Mouse (Mus musculus): ENCODE data around the gene Fam136a. TPM values are rescaled to one million over a fixed set of nuclear protein-coding genes. Genes with fewer than 3 reads are reported as not detected.

The Fam136a gene
- polyA plus RNA-seq, 1 experiment from 2014 or later, result 69.8 TPM

DNA sequence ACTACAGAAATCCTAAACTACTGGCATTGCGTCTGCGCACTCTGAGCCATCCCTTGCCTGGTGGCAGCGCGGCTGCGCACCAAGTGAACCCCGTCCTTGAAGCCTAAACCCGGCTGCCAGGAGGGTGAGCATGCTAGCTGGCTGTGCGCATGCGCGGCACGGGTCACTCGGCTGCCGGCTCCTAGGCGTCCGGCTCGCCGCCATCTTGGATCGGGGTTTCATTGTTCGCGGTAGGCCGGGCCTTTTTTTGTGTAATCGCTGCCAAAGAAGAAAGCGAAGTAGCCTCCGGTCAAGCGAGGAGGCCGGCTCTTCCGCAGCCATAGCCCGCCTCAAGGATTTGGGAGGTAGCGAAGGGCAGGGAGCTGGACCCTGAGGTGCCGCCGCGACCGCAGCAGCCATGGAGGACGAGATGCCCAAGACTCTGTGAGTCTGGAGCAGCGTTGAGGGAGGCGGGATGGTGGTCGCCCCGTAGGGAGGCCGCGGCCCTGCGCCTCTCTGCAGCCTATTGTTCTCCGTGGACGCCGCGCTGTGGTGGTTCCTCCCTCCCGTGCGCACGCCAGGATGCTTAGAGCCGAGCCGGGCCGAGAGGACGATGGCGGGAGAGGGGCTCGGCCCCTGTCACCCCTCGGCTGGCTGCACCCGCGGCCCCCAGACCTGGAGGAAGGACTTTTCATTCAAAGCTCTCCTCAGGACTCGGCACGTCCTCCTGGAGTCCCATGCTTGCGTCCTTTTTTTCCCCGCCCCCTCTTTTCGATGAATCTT lies 38.8 kb downstream of the Fam136a start, which contains the start of gene Tia1:
Tia1 (plus strand) TSS at position 120 of the 762 bp plus-strand sequence.
- Histone ChIP-seq H3K4me3 (ENCODE audit: low read depth, low read length) (peak within 1 kb of the TSS; percentile 81), H3K27ac (ENCODE audit: low read depth) (peak within 1 kb of the TSS; percentile 97), H3K27me3 (ENCODE audit: insufficient read depth, low read length) (no peaks in the 10 kb centered on the region), H3K9ac (replicated peaks) (peak within 1 kb of the TSS; percentile 89), H3K9me3 (ENCODE audit: low read length) (no peaks in the 10 kb centered on the region), H3K4me1 (ENCODE audit: insufficient read depth) (peaks cover 13% of the 10 kb centered on the region), H3K36me3 (replicated peaks; ENCODE audit: insufficient read depth, low read length) (no peaks in the 10 kb centered on the region), H3K4me2 (ENCODE audit: low read depth, low read length) (peak within 1 kb of the TSS; percentile 70)
- ATAC-seq (peak; percentile 97), DNase-seq (peak; percentile 96)
- TF ChIP-seq EP300 (IDR thresholded peaks at IDR 0.05; ENCODE audit: low read depth), result no peak
- no peak for TF ChIP-seq CTCF (IDR thresholded peaks at IDR 0.05; ENCODE audit: low read depth)
- under 1% methylated on average over 62 of the region's 62 CpGs for WGBS (ENCODE audit: insufficient replicate concordance)

DNA sequence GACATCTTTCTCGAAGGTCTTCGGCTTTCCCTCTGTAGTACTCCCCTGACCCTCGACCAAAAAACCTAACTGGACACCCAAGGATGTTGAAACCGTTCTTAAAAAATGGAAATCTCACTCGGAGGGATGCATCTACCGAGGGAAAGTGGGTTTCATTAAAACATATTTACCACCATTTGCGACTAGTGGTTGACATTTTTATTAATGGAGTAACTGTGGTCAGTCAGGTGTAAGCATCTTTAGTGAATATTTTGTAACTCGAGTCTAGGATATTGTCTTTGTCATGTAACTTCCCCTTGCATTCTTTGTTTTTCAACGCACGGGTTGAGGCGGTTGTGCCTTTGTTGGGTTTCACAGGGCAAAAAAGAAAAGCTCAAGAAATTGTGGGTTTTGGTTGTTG lies 39.5 kb downstream of the Fam136a start:
- Histone ChIP-seq H3K4me1 (ENCODE audit: insufficient read depth) (peaks cover 8% of the 10 kb centered on the region; the same call in 1 of the 2 replicates), H3K4me3 (ENCODE audit: low read depth, low read length) (peak overlapping the region; percentile 81), H3K36me3 (replicated peaks; ENCODE audit: insufficient read depth, low read length) (no peaks in the 10 kb centered on the region), H3K9ac (replicated peaks) (peak overlapping the region; percentile 89), H3K27me3 (ENCODE audit: insufficient read depth, low read length) (no peaks in the 10 kb centered on the region), H3K4me2 (ENCODE audit: low read depth, low read length) (peak overlapping the region; percentile 70), H3K9me3 (ENCODE audit: low read length) (no peaks in the 10 kb centered on the region), H3K27ac (ENCODE audit: low read depth) (peak overlapping the region; percentile 97)
- ATAC-seq (no peak), DNase-seq (no peak)
- 1% methylated on average over 11 of the region's 11 CpGs for WGBS (ENCODE audit: insufficient replicate concordance)
- TF ChIP-seq CTCF (IDR thresholded peaks at IDR 0.05; ENCODE audit: low read depth) (no peak), EP300 (IDR thresholded peaks at IDR 0.05; ENCODE audit: low read depth) (no peak)

DNA sequence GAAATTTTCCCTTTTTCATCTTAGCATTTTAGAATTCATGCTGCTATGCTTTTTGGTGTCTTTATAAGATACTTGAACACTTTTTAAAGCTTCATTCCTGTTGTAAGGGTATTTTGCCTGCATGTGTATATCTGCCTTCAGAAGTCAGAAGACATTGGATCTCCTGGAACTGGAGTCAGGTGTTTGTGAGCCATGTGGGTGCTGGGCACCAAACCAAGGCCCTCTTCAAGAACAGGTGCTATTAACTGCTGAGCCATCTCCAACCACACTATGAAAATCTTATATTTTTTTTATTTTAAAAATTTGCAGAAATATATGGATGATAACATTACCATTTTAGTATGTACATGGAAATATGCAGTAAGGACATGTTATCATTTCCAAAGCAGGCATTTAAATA lies 40.9 kb downstream of the Fam136a start:
- H3K9ac ChIP-seq (replicated peaks), result no peak overlapping the region
- DNase-seq (no peak), ATAC-seq (no peak)
- H3K27ac ChIP-seq (ENCODE audit: low read depth), result no peak overlapping the region
- no peak overlapping the region for H3K4me2 ChIP-seq (ENCODE audit: low read depth, low read length)
- TF ChIP-seq CTCF (IDR thresholded peaks at IDR 0.05; ENCODE audit: low read depth), result no peak
- no peak for TF ChIP-seq EP300 (IDR thresholded peaks at IDR 0.05; ENCODE audit: low read depth)
- H3K4me3 ChIP-seq (ENCODE audit: low read depth, low read length), result no peak overlapping the region
- no peaks in the 10 kb centered on the region for H3K36me3 ChIP-seq (replicated peaks; ENCODE audit: insufficient read depth, low read length)
- H3K4me1 ChIP-seq (ENCODE audit: insufficient read depth), result peaks cover 4% of the 10 kb centered on the region; the same call in 1 of the 2 replicates
- H3K27me3 ChIP-seq (ENCODE audit: insufficient read depth, low read length), result no peaks in the 10 kb centered on the region
- H3K9me3 ChIP-seq (ENCODE audit: low read length), result no peaks in the 10 kb centered on the region

DNA sequence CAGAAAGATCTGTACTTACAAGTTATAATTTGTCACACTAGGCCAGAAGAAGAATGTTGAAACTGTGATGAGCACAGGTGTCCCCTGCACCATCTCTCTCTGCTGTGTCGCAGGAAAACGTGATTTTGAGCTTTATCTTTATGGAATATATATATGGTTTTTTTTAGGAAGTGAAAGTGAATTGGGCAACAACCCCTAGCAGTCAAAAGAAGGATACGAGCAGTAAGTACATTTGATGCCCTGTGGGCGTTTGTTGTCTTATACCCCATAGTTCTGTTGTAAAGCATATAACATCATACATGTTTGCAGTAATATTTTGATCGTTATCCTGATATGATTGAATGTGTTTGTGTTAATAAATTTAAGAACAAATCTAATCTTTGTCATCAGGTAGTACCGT lies 53.3 kb downstream of the Fam136a start:
- H3K4me1 ChIP-seq (ENCODE audit: insufficient read depth), result no peaks in the 10 kb centered on the region
- H3K4me3 ChIP-seq (ENCODE audit: low read depth, low read length), result no peak overlapping the region
- H3K36me3 ChIP-seq (replicated peaks; ENCODE audit: insufficient read depth, low read length), result peaks cover 53% of the 10 kb centered on the region
- H3K27ac ChIP-seq (ENCODE audit: low read depth), result no peak overlapping the region
- H3K27me3 ChIP-seq (ENCODE audit: insufficient read depth, low read length), result no peaks in the 10 kb centered on the region
- H3K9me3 ChIP-seq (ENCODE audit: low read length), result no peaks in the 10 kb centered on the region
- no peak overlapping the region for H3K4me2 ChIP-seq (ENCODE audit: low read depth, low read length)
- no peak for TF ChIP-seq CTCF (IDR thresholded peaks at IDR 0.05; ENCODE audit: low read depth)
- TF ChIP-seq EP300 (IDR thresholded peaks at IDR 0.05; ENCODE audit: low read depth), result no peak
- no peak overlapping the region for H3K9ac ChIP-seq (replicated peaks)
- DNase-seq (no peak), ATAC-seq (no peak)
- WGBS (ENCODE audit: insufficient replicate concordance), result 73% methylated on average over 6 of the region's 6 CpGs

- Histone ChIP-seq H3K27ac (ENCODE audit: low read depth) (no peak overlapping the region), H3K4me1 (ENCODE audit: insufficient read depth) (no peaks in the 10 kb centered on the region), H3K4me3 (ENCODE audit: low read depth, low read length) (no peak overlapping the region), H3K27me3 (ENCODE audit: insufficient read depth, low read length) (no peaks in the 10 kb centered on the region), H3K9ac (replicated peaks) (no peak overlapping the region), H3K4me2 (ENCODE audit: low read depth, low read length) (no peak overlapping the region), H3K9me3 (ENCODE audit: low read length) (no peaks in the 10 kb centered on the region), H3K36me3 (replicated peaks; ENCODE audit: insufficient read depth, low read length) (peaks cover 55% of the 10 kb centered on the region)
- no peak for DNase-seq
- no peak for ATAC-seq
- WGBS (ENCODE audit: insufficient replicate concordance), result 82% methylated on average over 3 of the region's 3 CpGs
- TF ChIP-seq EP300 (IDR thresholded peaks at IDR 0.05; ENCODE audit: low read depth) (no peak), CTCF (IDR thresholded peaks at IDR 0.05; ENCODE audit: low read depth) (no peak)
Observed at GRCm38 (mm10) chr6:86419239-86419638, 53.8 kb downstream of the Fam136a start.

Other genes starting within 250 kb of the Fam136a start
- gene Tgfa, start 170.4 kb upstream of the Fam136a start, polyA plus RNA-seq (2015; fragmentation: Nextera tagmentation; extraction: Ambion mirVana), result 3.0 TPM in 2 replicates
- 174 and 204 TPM in 2 replicates for gene Snrpg, start 5.7 kb downstream of the Fam136a start, polyA plus RNA-seq (2015; fragmentation: Nextera tagmentation; extraction: Ambion mirVana)
- gene Pcyox1, start 31.5 kb downstream of the Fam136a start, polyA plus RNA-seq (2015; fragmentation: Nextera tagmentation; extraction: Ambion mirVana), result 69.6 and 80.4 TPM in 2 replicates
- gene Tia1, start 38.6 kb downstream of the Fam136a start, polyA plus RNA-seq (2015; fragmentation: Nextera tagmentation; extraction: Ambion mirVana), result 15.2 and 17.2 TPM in 2 replicates
- not detected in 2 replicates for gene Gm44790, start 61.0 kb downstream of the Fam136a start, polyA plus RNA-seq (2015; fragmentation: Nextera tagmentation; extraction: Ambion mirVana)
- 9.5 and 10.4 TPM in 2 replicates for gene C87436, start 72.7 kb downstream of the Fam136a start, polyA plus RNA-seq (2015; fragmentation: Nextera tagmentation; extraction: Ambion mirVana)
- gene Pcbp1, start 160.7 kb downstream of the Fam136a start, polyA plus RNA-seq (2015; fragmentation: Nextera tagmentation; extraction: Ambion mirVana), result 206 and 208 TPM in 2 replicates

Data from liver, postnatal 0 days (tissue).